Mouse (Mus musculus): ENCODE measurements around the gene Sik3. TPM values are rescaled to one million over a fixed set of nuclear protein-coding genes. Genes with fewer than 3 reads are reported as not detected.
"Not testable (repeated sequence)": the region's sequence is repeated elsewhere in the genome, so short reads cannot be mapped to it uniquely, and the experiment has no call there.

Gene Sik3
- total and polyA plus RNA-seq, 3 experiments = 30.7 to 81.1 (median 62.1) TPM

DNA sequence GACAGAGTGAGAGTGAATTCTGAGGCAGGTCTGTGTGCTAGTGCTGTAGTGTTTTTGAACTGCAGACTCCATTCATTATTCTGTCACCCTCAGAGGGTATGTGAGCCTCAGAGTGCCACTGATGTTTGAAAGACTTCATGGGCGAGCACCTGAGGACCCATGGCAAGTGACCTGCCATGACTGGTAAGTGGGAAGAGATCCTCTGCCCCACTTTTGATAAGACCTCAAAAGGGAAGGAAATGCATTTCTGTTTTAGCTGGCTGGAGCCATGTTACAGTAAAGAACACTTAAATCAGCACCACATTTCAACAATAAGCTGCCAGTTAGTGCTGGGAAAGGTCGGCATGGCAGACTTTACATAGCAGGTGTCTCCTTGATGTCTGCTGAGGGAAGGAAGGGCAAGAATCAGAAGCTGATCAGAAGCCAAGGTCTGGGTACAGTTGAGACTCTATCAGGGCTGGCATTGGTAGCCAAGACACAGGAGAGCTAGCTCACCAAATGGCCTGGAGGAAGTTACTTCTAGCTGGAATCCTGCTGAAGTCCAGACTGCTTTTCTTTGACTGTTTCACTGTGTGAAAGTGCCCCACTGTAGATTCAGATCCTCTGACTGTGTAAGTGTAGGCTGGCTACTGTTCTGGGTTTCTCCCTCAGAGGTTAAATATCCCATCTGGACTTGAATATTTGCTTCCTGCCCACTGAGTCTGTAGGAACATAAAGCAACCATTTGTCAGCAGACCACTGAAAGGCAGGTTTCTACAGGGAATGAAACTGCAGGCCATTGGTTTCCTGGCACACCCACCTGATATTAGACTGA, 138.5 kb downstream of the Sik3 start:
- no peak for DNase-seq
- WGBS = 39% methylated on average over 2 of the region's 2 CpGs
- no peak overlapping the region for H3K4me3 ChIP-seq
- peak overlapping the region; percentile 16; the same call in 1 of the 2 replicates for H3K9ac ChIP-seq (ENCODE audit: low read depth, low read length)
- peaks cover 34% of the 10 kb centered on the region for H3K36me3 ChIP-seq (ENCODE audit: control insufficient read depth, insufficient read depth, low read length)
- H3K27ac ChIP-seq = peak overlapping the region; percentile 47
- peaks cover 42% of the 10 kb centered on the region for H3K4me1 ChIP-seq (ENCODE audit: control insufficient read depth, insufficient read depth, low read length)
- no peaks in the 10 kb centered on the region for H3K79me2 ChIP-seq (replicated peaks; ENCODE audit: control insufficient read depth, insufficient read depth, low read length)
- H3K27me3 ChIP-seq (ENCODE audit: control insufficient read depth, insufficient read depth, low read length) = no peaks in the 10 kb centered on the region
- intact Hi-C loops (cut with DNase I) = no loop called here
- TF ChIP-seq CTCF (IDR thresholded peaks at IDR 0.05) (no peak), EP300 (IDR thresholded peaks at IDR 0.05; ENCODE audit: insufficient read depth, low read depth, low read length) (no peak), POLR2A (IDR thresholded peaks at IDR 0.05; ENCODE audit: insufficient read depth, low read depth, low read length) (no peak)

DNA sequence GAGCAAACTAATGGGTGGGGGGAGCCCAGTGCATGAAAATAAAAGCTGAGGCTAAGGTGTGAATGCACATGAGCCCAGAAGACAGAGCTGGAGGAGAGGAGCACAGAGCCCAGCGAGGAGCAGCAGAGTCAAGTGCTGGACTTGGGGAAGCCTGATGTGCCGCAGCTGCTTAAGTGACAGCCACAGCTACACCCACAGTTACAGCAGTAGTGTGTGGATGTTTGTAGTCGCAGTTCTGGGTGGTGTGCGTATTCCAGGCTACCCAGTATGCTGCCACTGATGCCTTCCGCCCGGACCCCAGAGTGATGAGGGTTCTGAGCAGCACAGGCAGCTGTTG, 139.1 kb downstream of the Sik3 start:
- Histone ChIP-seq H3K27me3 (ENCODE audit: control insufficient read depth, insufficient read depth, low read length) (no peaks in the 10 kb centered on the region), H3K27ac (peak overlapping the region; percentile 47), H3K4me1 (ENCODE audit: control insufficient read depth, insufficient read depth, low read length) (peaks cover 42% of the 10 kb centered on the region), H3K9ac (ENCODE audit: low read depth, low read length) (no peak overlapping the region), H3K4me3 (no peak overlapping the region), H3K79me2 (replicated peaks; ENCODE audit: control insufficient read depth, insufficient read depth, low read length) (no peaks in the 10 kb centered on the region), H3K36me3 (ENCODE audit: control insufficient read depth, insufficient read depth, low read length) (peaks cover 37% of the 10 kb centered on the region)
- DNase-seq = peak; percentile 42 to 53
- intact Hi-C loops (cut with DNase I) = no loop called here
- 51% methylated on average over 6 of the region's 6 CpGs for WGBS
- no peak for TF ChIP-seq POLR2A (IDR thresholded peaks at IDR 0.05; ENCODE audit: insufficient read depth, low read depth, low read length)

DNA sequence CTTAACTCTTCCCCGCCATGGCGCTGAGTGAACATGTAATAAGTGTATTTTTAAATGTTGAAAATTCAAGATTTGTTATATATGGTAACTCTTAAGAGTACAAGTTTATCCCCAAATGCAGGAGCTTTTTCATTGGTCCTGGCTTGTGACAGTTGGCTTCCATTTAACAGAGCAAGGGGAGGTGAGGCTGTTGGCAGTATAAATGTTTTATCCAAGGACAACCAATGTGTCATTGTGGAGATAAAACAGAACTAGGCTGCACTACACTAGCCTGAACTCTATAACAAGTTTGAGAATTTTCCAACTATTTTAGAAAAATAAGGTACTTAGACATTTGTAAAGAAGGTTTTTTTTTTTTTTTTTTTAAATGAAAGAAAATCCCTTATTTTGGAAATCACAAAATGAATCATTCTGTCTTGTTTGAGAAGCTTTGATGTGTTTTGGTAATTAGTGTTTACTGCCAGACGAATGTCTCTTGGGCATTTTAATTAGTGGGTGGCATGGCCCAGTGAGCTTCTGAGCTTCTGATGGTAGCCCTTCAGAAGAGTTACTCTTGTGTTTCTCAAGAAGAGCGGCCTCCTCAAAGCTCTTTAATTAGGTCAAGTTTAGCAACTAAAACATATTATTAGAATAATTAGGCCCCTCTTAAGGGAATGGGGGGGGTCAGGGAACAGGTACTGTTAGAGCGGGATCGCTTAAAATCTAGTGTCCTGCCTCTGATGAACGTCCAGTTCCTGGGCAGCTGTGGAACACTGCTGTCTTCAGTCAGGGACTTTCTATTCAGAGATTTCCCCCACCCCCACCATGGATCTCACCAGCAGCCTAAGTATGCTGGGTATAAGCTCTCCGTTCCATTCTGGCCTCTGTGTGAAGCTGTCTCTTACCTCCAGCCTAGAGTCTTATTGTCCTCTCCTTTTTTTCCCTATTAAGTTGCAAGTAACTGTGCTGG, 139.7 kb downstream of the Sik3 start:
- Histone ChIP-seq H3K27me3 (ENCODE audit: control insufficient read depth, insufficient read depth, low read length) (no peaks in the 10 kb centered on the region), H3K9ac (ENCODE audit: low read depth, low read length) (no peak overlapping the region), H3K4me1 (ENCODE audit: control insufficient read depth, insufficient read depth, low read length) (peaks cover 42% of the 10 kb centered on the region), H3K79me2 (replicated peaks; ENCODE audit: control insufficient read depth, insufficient read depth, low read length) (no peaks in the 10 kb centered on the region), H3K4me3 (no peak overlapping the region), H3K36me3 (ENCODE audit: control insufficient read depth, insufficient read depth, low read length) (peaks cover 35% of the 10 kb centered on the region), H3K27ac (peak overlapping the region; percentile 47)
- 59% methylated on average over 8 of the region's 8 CpGs for WGBS
- peak in 1 of 2 experiments; percentile 21 for DNase-seq
- intact Hi-C loops (cut with DNase I) = no loop called here
- TF ChIP-seq CTCF (IDR thresholded peaks at IDR 0.05) = no peak
- TF ChIP-seq EP300 (IDR thresholded peaks at IDR 0.05; ENCODE audit: insufficient read depth, low read depth, low read length) = 0 out of 2 replicates have a peak, but pooled peaks have one; percentile 23
- TF ChIP-seq POLR2A (IDR thresholded peaks at IDR 0.05; ENCODE audit: insufficient read depth, low read depth, low read length) = no peak

DNA sequence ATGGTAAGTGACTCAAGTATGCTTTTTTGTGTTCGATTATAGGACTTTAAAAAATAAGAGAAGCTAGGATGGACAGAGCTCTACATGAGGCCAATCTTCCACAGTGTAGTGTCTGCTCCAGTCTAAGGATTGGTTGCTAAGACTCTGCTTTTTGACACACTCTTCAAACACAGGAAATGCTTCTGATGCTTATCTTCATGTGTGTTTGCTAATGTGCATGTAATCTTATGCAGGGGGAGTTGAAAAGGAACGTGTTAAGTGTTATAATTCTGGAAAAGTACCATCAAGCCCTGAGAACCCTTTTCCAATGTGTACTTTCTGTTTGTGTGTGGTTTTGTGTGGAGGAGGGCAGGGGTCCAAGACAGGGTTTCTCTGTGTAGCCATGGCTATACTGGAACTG, 141.8 kb downstream of the Sik3 start:
- Histone ChIP-seq H3K27ac (no peak overlapping the region), H3K4me3 (no peak overlapping the region), H3K4me1 (ENCODE audit: control insufficient read depth, insufficient read depth, low read length) (peaks cover 34% of the 10 kb centered on the region), H3K9ac (ENCODE audit: low read depth, low read length) (no peak overlapping the region), H3K27me3 (ENCODE audit: control insufficient read depth, insufficient read depth, low read length) (no peaks in the 10 kb centered on the region), H3K79me2 (replicated peaks; ENCODE audit: control insufficient read depth, insufficient read depth, low read length) (0 out of 2 replicates have a peak, but pooled peaks cover 1% of the 10 kb centered on the region), H3K36me3 (ENCODE audit: control insufficient read depth, insufficient read depth, low read length) (peaks cover 32% of the 10 kb centered on the region)
- intact Hi-C loops (cut with DNase I) = no loop called here
- no peak for TF ChIP-seq POLR2A (IDR thresholded peaks at IDR 0.05; ENCODE audit: insufficient read depth, low read depth, low read length)
- no peak for TF ChIP-seq CTCF (IDR thresholded peaks at IDR 0.05)
- TF ChIP-seq EP300 (IDR thresholded peaks at IDR 0.05; ENCODE audit: insufficient read depth, low read depth, low read length) = no peak
- WGBS = 49% methylated on average over 2 of the region's 2 CpGs
- DNase-seq = no peak

DNA sequence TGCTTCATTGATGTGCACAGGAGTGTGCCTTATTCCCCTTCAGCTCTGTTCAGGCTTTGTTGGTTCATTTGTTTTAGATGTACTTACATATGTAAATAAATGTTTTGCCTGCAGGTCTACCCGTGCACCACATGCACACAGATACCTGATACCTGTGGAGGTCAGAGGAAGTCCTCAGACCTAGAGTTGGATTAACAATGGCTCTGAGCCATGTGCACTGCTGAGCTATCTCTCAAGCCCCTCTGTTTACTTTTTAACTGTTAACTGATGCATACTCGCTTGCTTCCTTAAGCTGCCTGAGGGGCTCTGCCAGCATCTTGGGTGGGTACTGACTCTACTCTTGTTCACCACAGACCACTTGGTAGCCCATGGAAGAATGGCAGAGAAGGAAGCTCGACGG, 142.4 kb downstream of the Sik3 start:
- WGBS = 77% methylated on average over 4 of the region's 4 CpGs

DNA sequence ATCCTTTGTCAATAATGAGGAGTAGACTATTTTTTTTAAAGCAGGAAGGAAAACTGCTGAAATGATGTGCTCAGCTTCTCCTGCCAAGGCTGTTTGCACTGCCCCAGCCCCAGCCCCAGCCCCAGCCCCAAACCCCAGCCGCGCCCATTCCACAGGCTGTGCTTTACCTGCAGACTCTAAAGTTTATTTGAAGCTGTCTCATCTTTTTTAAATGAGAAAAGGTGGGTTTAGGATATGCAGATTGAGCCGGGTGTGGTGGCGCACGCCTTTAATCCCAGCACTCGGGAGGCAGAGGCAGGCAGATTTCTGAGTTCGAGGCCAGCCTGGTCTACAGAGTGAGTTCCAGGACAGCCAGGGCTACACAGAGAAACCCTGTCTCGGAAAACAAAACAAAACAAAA, 143.2 kb downstream of the Sik3 start:
- WGBS = 98% methylated on average over 8 of the region's 8 CpGs
- intact Hi-C loops (cut with DNase I); H3K4me3 ChIP-seq; H3K27me3 ChIP-seq (ENCODE audit: control insufficient read depth, insufficient read depth, low read length); DNase-seq; H3K79me2 ChIP-seq (replicated peaks; ENCODE audit: control insufficient read depth, insufficient read depth, low read length); H3K27ac ChIP-seq; H3K9ac ChIP-seq (ENCODE audit: low read depth, low read length): not testable (repeated sequence)
- Histone ChIP-seq H3K36me3 (ENCODE audit: control insufficient read depth, insufficient read depth, low read length) (peaks cover 22% of the 10 kb centered on the region), H3K4me1 (ENCODE audit: control insufficient read depth, insufficient read depth, low read length) (peaks cover 21% of the 10 kb centered on the region)

More for the DNA sequence above, 142.4 kb downstream of the Sik3 start:
- DNase-seq = no peak
- peaks cover 29% of the 10 kb centered on the region for H3K4me1 ChIP-seq (ENCODE audit: control insufficient read depth, insufficient read depth, low read length)
- no peak for TF ChIP-seq POLR2A (IDR thresholded peaks at IDR 0.05; ENCODE audit: insufficient read depth, low read depth, low read length)
- no peak for TF ChIP-seq CTCF (IDR thresholded peaks at IDR 0.05)
- no peak for TF ChIP-seq EP300 (IDR thresholded peaks at IDR 0.05; ENCODE audit: insufficient read depth, low read depth, low read length)
- H3K79me2 ChIP-seq (replicated peaks; ENCODE audit: control insufficient read depth, insufficient read depth, low read length) = 0 out of 2 replicates have a peak, but pooled peaks cover 1% of the 10 kb centered on the region
- H3K27ac ChIP-seq = no peak overlapping the region; the same call in 1 of the 2 replicates
- intact Hi-C loops (cut with DNase I) = no loop called here
- no peak overlapping the region for H3K4me3 ChIP-seq
- no peaks in the 10 kb centered on the region for H3K27me3 ChIP-seq (ENCODE audit: control insufficient read depth, insufficient read depth, low read length)
- H3K9ac ChIP-seq (ENCODE audit: low read depth, low read length) = no peak overlapping the region
- peaks cover 26% of the 10 kb centered on the region for H3K36me3 ChIP-seq (ENCODE audit: control insufficient read depth, insufficient read depth, low read length)
